Comparison of ENCODE assay signal across 38 mouse cellular contexts in the genomic region with DNA sequence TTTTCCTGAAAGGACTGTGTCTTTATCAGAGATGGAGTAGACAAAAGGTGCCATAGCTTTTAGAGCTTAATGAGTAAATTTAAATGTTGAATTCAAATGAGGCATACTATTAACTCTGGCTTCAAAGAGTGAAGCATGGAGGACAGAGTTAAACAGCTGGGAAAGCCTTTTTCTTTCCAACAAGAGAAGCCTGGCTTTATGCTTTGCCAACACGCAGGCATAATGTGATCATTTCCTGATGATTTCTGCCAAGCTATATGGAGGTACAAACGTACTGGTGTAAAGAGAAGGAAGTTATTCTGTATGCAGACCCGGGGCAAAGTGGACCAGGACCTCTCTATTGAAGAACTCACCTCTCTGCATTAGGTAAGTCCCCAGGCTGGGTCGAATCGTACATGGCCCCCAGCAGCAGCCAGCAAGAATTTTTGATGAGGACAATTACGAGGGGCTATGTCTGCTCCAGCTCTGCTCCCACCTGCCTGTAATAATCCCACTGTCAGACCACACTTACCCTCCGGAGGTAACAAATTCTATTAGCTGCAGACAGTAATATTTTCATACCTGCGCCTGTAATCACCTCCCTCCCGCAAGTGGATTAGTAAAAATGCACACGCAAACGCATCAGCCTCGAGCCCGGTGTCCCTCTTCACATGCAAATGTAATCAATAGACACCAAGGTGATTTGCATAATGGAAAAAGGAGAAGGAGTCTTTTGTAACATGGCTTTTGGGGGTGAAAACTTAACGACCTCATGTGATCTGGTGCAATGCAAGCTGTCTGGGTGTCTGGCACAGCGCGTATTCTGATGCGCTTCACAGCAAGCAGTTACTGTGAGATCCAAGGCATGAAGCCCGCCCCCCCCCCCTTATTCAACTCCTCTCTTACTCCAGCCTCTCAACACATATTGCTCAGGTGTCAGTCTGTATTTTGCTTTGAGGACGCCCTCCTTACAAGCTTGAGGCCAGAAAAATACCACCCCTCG. TPM values are rescaled to one million over a fixed set of nuclear protein-coding genes. Genes with fewer than 3 reads are reported as not detected.
DNase-seq lines count a peak whose midpoint lies in the region; ATAC-seq and TF ChIP-seq lines count a peak whose summit lies in the region.
"Had no signal": no experiment of that assay in that cellular context is flagged by ENCODE, and none has a peak within 500 bp of the region (broad histone marks: within the 10 kb centered on the region; RNA-seq: fewer than 3 reads in every experiment).

No protein-coding gene starts in this region.

- H3K9ac ChIP-seq in hindbrain, embryonic 12.5 days = no peak overlapping the region
- H3K9ac ChIP-seq in hindbrain, postnatal 0 days (replicated peaks; ENCODE audit: low read length) = no peak overlapping the region
- no peak overlapping the region for H3K9ac ChIP-seq in CH12.LX (ENCODE audit: insufficient read depth, low read depth)
- H3K9ac ChIP-seq in forebrain, embryonic 15.5 days (replicated peaks) = no peak overlapping the region
- H3K9ac ChIP-seq in midbrain, embryonic 15.5 days = no peak overlapping the region
- H3K9ac ChIP-seq: embryonic facial prominence, embryonic 13.5 days; intestine, embryonic 15.5 days; limb, embryonic 12.5 days; liver, postnatal 0 days had no signal

- H3K4me3 ChIP-seq in hindbrain, embryonic 12.5 days = no peak overlapping the region
- H3K4me3 ChIP-seq in hindbrain, postnatal 0 days (ENCODE audit: low read length) = no peak overlapping the region
- H3K4me3 ChIP-seq in CH12.LX (replicated peaks in 1 of 3; ENCODE audit: low read depth in 2 of 3, low read length in 2 of 3, poor library complexity in 1 of 3) = no peak overlapping the region
- H3K4me3 ChIP-seq in forebrain, embryonic 15.5 days = no peak overlapping the region
- H3K4me3 ChIP-seq in midbrain, embryonic 15.5 days = no peak overlapping the region
- H3K4me3 ChIP-seq in gastrocnemius, adult 2 months = no peak overlapping the region
- H3K4me3 ChIP-seq: embryonic facial prominence, embryonic 13.5 days; erythroblast, embryonic 14.5 days; heart, embryonic 10.5 days; intestine, embryonic 15.5 days; limb, embryonic 12.5 days had no signal

- TF ChIP-seq CTCF in hindbrain, postnatal 0 days (IDR thresholded peaks at IDR 0.05; ENCODE audit: low read depth) = no peak
- no peak for TF ChIP-seq CTCF in CH12.LX (conservative IDR thresholded peaks at IDR 0.05 in 1 of 2, IDR thresholded peaks at IDR 0.05 in 1 of 2; ENCODE audit: low read depth in 2 of 2, low read length in 2 of 2)
- no peak for TF ChIP-seq CTCF in gastrocnemius, adult 2 months (IDR thresholded peaks at IDR 0.05)

- no peak for DNase-seq in hindbrain, postnatal 0 days (ENCODE audit: low spot score)
- peak; percentile 6 for DNase-seq in CH12.LX (ENCODE audit: extremely low read depth)
- DNase-seq in lung, postnatal 14 days = no peak
- DNase-seq in ovary, postnatal 14 days (ENCODE audit: low spot score) = no peak
- DNase-seq in gastrocnemius, adult 2 months = no peak
- DNase-seq: adrenal gland, postnatal 25 days; cerebellum, adult 2 months; cerebellum, postnatal 36 days; embryo, embryonic 11 days; gastrocnemius, postnatal 10 days; heart, postnatal 4 days; kidney, adult 8-10 months; kidney, postnatal 10 days; liver, postnatal 0 days; thymus, adult 18-20 months had no signal

- no peaks in the 10 kb centered on the region for H3K36me3 ChIP-seq in hindbrain, embryonic 12.5 days
- H3K36me3 ChIP-seq in hindbrain, postnatal 0 days (ENCODE audit: insufficient read depth, low read length) = no peaks in the 10 kb centered on the region
- no peaks in the 10 kb centered on the region for H3K36me3 ChIP-seq in CH12.LX (replicated peaks in 1 of 2; ENCODE audit: control insufficient read depth in 1 of 2, insufficient read depth in 1 of 2, low read length in 1 of 2)
- H3K36me3 ChIP-seq in forebrain, embryonic 15.5 days = no peaks in the 10 kb centered on the region
- no peaks in the 10 kb centered on the region for H3K36me3 ChIP-seq in midbrain, embryonic 15.5 days (replicated peaks)
- H3K36me3 ChIP-seq: embryonic facial prominence, embryonic 13.5 days; heart, embryonic 10.5 days; intestine, embryonic 15.5 days; limb, embryonic 12.5 days had no signal

- in situ Hi-C loops in CH12.LX (cut with MboI; ENCODE audit: low pct_ligation_motif_present, low pct_unique_long_range_greater_than_20kb, low sequenced_read_pairs) = no loop called here

- H3K9me3 ChIP-seq in hindbrain, embryonic 12.5 days (replicated peaks) = no peaks in the 10 kb centered on the region
- H3K9me3 ChIP-seq in hindbrain, postnatal 0 days (ENCODE audit: low read length) = no peaks in the 10 kb centered on the region
- H3K9me3 ChIP-seq in CH12.LX (replicated peaks; ENCODE audit: low read length) = no peaks in the 10 kb centered on the region
- H3K9me3 ChIP-seq in forebrain, embryonic 15.5 days = no peaks in the 10 kb centered on the region
- H3K9me3 ChIP-seq in midbrain, embryonic 15.5 days = no peaks in the 10 kb centered on the region
- H3K9me3 ChIP-seq: embryonic facial prominence, embryonic 13.5 days; heart, embryonic 10.5 days; intestine, embryonic 15.5 days; limb, embryonic 12.5 days had no signal

- no peaks in the 10 kb centered on the region for H3K79me2 ChIP-seq in CH12.LX (replicated peaks; ENCODE audit: control insufficient read depth, extremely low read depth, insufficient read depth, poor library complexity, severe bottlenecking)

- ATAC-seq in hindbrain, embryonic 12.5 days (ENCODE audit: low FRiP score) = peak; percentile 52
- ATAC-seq in hindbrain, postnatal 0 days = no peak
- ATAC-seq in forebrain, embryonic 15.5 days (replicated peaks) = peak; percentile 75
- peak; percentile 84 for ATAC-seq in midbrain, embryonic 15.5 days (replicated peaks)
- ATAC-seq: CD4-positive, CD25-positive, alpha-beta regulatory T cell, adult 4 months; intestine, embryonic 15.5 days; liver, postnatal 0 days; lung, postnatal 0 days had no signal

- H3K27ac ChIP-seq in hindbrain, embryonic 12.5 days = peak overlapping the region; percentile 55; the same call in 1 of the 2 replicates
- no peak overlapping the region for H3K27ac ChIP-seq in hindbrain, postnatal 0 days
- no peak overlapping the region for H3K27ac ChIP-seq in CH12.LX (ENCODE audit: insufficient read depth, low read depth)
- H3K27ac ChIP-seq in forebrain, embryonic 15.5 days (replicated peaks) = peak overlapping the region; percentile 69
- H3K27ac ChIP-seq in midbrain, embryonic 15.5 days = peak overlapping the region; percentile 35
- no peak overlapping the region for H3K27ac ChIP-seq in gastrocnemius, adult 2 months
- H3K27ac ChIP-seq: embryonic facial prominence, embryonic 13.5 days; heart, embryonic 10.5 days; intestine, embryonic 15.5 days; limb, embryonic 12.5 days had no signal

- H3K4me2 ChIP-seq in hindbrain, embryonic 12.5 days (replicated peaks) = 0 out of 2 replicates have a peak overlapping the region, but pooled peaks have one; percentile 3
- no peak overlapping the region for H3K4me2 ChIP-seq in hindbrain, postnatal 0 days (ENCODE audit: low read depth, low read length)
- H3K4me2 ChIP-seq in CH12.LX (ENCODE audit: insufficient read depth, low read depth, poor library complexity, severe bottlenecking) = no peak overlapping the region
- peak overlapping the region; percentile 38 for H3K4me2 ChIP-seq in forebrain, embryonic 15.5 days (replicated peaks)
- peak overlapping the region; percentile 36 for H3K4me2 ChIP-seq in midbrain, embryonic 15.5 days
- H3K4me2 ChIP-seq: embryonic facial prominence, embryonic 13.5 days; intestine, embryonic 15.5 days; limb, embryonic 12.5 days; liver, embryonic 11.5 days had no signal

- dilution Hi-C loops in CH12.LX (cut with MboI; ENCODE audit: extremely low pct_ligation_motif_present, extremely low pct_unique_long_range_greater_than_20kb, low sequenced_read_pairs) = no loop called here

- 60% methylated on average over 20 of the region's 20 CpGs for WGBS in hindbrain, embryonic 12.5 days
- 38% methylated on average over 20 of the region's 20 CpGs for WGBS in hindbrain, postnatal 0 days
- WGBS in forebrain, embryonic 15.5 days = 20% methylated on average over 20 of the region's 20 CpGs
- WGBS in midbrain, embryonic 15.5 days = 33% methylated on average over 20 of the region's 20 CpGs

- H3K4me1 ChIP-seq in hindbrain, embryonic 12.5 days = peaks cover 18% of the 10 kb centered on the region
- 0 out of 2 replicates have a peak, but pooled peaks cover 7% of the 10 kb centered on the region for H3K4me1 ChIP-seq in hindbrain, postnatal 0 days (ENCODE audit: insufficient read depth, low read length)
- peaks cover 0 to 5% of the 10 kb centered on the region in 2 experiments; a peak in 1 of 4 replicates for H3K4me1 ChIP-seq in CH12.LX (ENCODE audit: control insufficient read depth in 1 of 2, insufficient read depth in 2 of 2)
- peaks cover 22% of the 10 kb centered on the region for H3K4me1 ChIP-seq in forebrain, embryonic 15.5 days
- H3K4me1 ChIP-seq in midbrain, embryonic 15.5 days = peaks cover 19% of the 10 kb centered on the region
- H3K4me1 ChIP-seq: embryonic facial prominence, embryonic 13.5 days; heart, embryonic 10.5 days; intestine, embryonic 15.5 days had no signal

- no peak for TF ChIP-seq RAD21 in CH12.LX (IDR thresholded peaks at IDR 0.05; ENCODE audit: low read depth, low read length)

- no peaks in the 10 kb centered on the region for H3K27me3 ChIP-seq in hindbrain, embryonic 12.5 days
- no peaks in the 10 kb centered on the region for H3K27me3 ChIP-seq in hindbrain, postnatal 0 days (ENCODE audit: insufficient read depth, low read length)
- peaks cover 3% of the 10 kb centered on the region for H3K27me3 ChIP-seq in CH12.LX (replicated peaks)
- no peaks in the 10 kb centered on the region for H3K27me3 ChIP-seq in forebrain, embryonic 15.5 days
- H3K27me3 ChIP-seq in midbrain, embryonic 15.5 days (replicated peaks) = no peaks in the 10 kb centered on the region
- H3K27me3 ChIP-seq: embryonic facial prominence, embryonic 13.5 days; intestine, embryonic 15.5 days; limb, embryonic 12.5 days had no signal

- intact Hi-C loops in gastrocnemius, adult 2 months (cut with DNase I) = no loop called here

- TF ChIP-seq EP300 in CH12.LX (IDR thresholded peaks at IDR 0.05; ENCODE audit: low read length) = no peak

- no peak for TF ChIP-seq POLR2A in CH12.LX (IDR thresholded peaks at IDR 0.05; ENCODE audit: low read depth, low read length)

TF ChIP-seq in CH12.LX, 34 proteins besides CTCF, POLR2A, EP300 and RAD21 (continues in another document):
- TF ChIP-seq TCF12 (IDR thresholded peaks at IDR 0.05; ENCODE audit: low read depth, low read length) (no peak), E2F4 (IDR thresholded peaks at IDR 0.05; ENCODE audit: insufficient replicate concordance, low read depth, low read length) (no peak)

RNA-seq across cellular contexts. Expression of a gene that starts 32.4 kb away (rescaled TPM):
- polyA plus RNA-seq in hindbrain, embryonic 12.5 days (2016; fragmentation: Nextera tagmentation; extraction: Ambion mirVana) = not detected in 2 replicates
- not detected in 2 replicates for total RNA-seq in hindbrain, postnatal 0 days (2014; rRNA removed)
- not detected in 2 replicates for polyA plus RNA-seq in hindbrain, postnatal 0 days (2015; fragmentation: Nextera tagmentation; extraction: Ambion mirVana)
- not detected in 2 replicates for total RNA-seq in CH12.LX (2012; rRNA removed)
- not detected in 2 replicates for total RNA-seq in CH12.LX (2014; rRNA removed)
- not detected in 2 replicates for polyA plus RNA-seq in CH12.LX (2012; ENCODE audit: insufficient read length, low read depth)
- not detected in 2 replicates for polyA plus RNA-seq in forebrain, embryonic 15.5 days (2015; fragmentation: Nextera tagmentation; extraction: Ambion mirVana)
- not detected in 2 replicates for polyA plus RNA-seq in midbrain, embryonic 15.5 days (2015; fragmentation: Nextera tagmentation; extraction: Ambion mirVana)
- not detected for total RNA-seq in gastrocnemius, adult 2 months (2021)
- total RNA-seq: adrenal gland, postnatal 25 days; ES-E14; gastrocnemius, postnatal 10 days; granulocyte monocyte progenitor cell, adult 5-6 weeks; heart, postnatal 4 days; layer of hippocampus, adult 18-20 months; layer of hippocampus, postnatal 14 days; left cerebral cortex, postnatal 10 days; megakaryocyte progenitor cell, adult 5-6 weeks; monocyte, adult 5-6 weeks had no signal
- polyA plus RNA-seq: CD4-positive, CD25-positive, alpha-beta regulatory T cell, adult 4 months; cerebellum, adult 2 months; embryonic facial prominence, embryonic 13.5 days; erythroblast, embryonic 14.5 days; frontal cortex, adult 2 months; heart, embryonic 10.5 days; heart, embryonic 16.5 days; intestine, embryonic 15.5 days; limb, embryonic 12.5 days; liver, embryonic 11.5 days; liver, postnatal 0 days; lung, postnatal 0 days; neural tube, embryonic 11.5 days; small intestine, adult 2 months; stomach, embryonic 16.5 days had no signal

Comparison
In these comparisons a context has a peak if more than half of its experiments do, and no peak if none do; other contexts are left out.
1. H3K27ac ChIP-seq: peak in hindbrain, embryonic 12.5 days (single experiment), forebrain, embryonic 15.5 days (single experiment) and midbrain, embryonic 15.5 days (single experiment); none in hindbrain, postnatal 0 days (single experiment), CH12.LX (single experiment) and gastrocnemius, adult 2 months (single experiment).
2. H3K4me2 ChIP-seq: peak in hindbrain, embryonic 12.5 days (single experiment), forebrain, embryonic 15.5 days (single experiment) and midbrain, embryonic 15.5 days (single experiment); none in hindbrain, postnatal 0 days (single experiment) and CH12.LX (single experiment).